Mouse (Mus musculus) liver, embryonic 13.5 days (tissue): ENCODE results near the gene Runx1. TPM values are rescaled to one million over a fixed set of nuclear protein-coding genes. Genes with fewer than 3 reads are reported as not detected.

Experiments used
- ATAC-seq: fragments of 200-750 bp; cut with Nextera tagmentation; 2 replicates; pipeline ENCODE4 v1.8.0; 2017; ENCODE audit warnings: low read depth, mild to moderate bottlenecking, moderate number of reproducible peaks, moderate library complexity
- DNase-seq: peaks from one replicate; pipeline ENCODE4 v3.0.0; 2022
- H3K27ac ChIP-seq: fragments of 300-500 bp; sonication (generic); 2 replicates; pipeline ENCODE4 v1.5.1; 2015; ENCODE audit warnings: moderate library complexity, mild to moderate bottlenecking, inconsistent platforms
- H3K27me3 ChIP-seq: fragments of 300-500 bp; sonication (generic); 2 replicates; pipeline ENCODE4 v1.6.1; 2015; ENCODE audit warnings: mild to moderate bottlenecking, inconsistent platforms
- H3K36me3 ChIP-seq: fragments of 300-500 bp; sonication (generic); 2 replicates; pipeline ENCODE4 v1.6.1; 2015; ENCODE audit warnings: mild to moderate bottlenecking, inconsistent platforms
- H3K4me1 ChIP-seq: fragments of 300-500 bp; sonication (generic); replicated peaks from 2 replicates; pipeline ENCODE4 v1.6.1; 2015; ENCODE audit warnings: inconsistent platforms
- H3K4me2 ChIP-seq: fragments of 300-500 bp; sonication (generic); 2 replicates; pipeline ENCODE4 v1.6.1; 2015; ENCODE audit warnings: inconsistent platforms, mild to moderate bottlenecking, moderate library complexity
- H3K4me3 ChIP-seq: fragments of 300-500 bp; sonication (generic); replicated peaks from 2 replicates; pipeline ENCODE4 v1.5.1; 2015; ENCODE audit warnings: mild to moderate bottlenecking, inconsistent platforms
- H3K9ac ChIP-seq: fragments of 300-500 bp; sonication (generic); 2 replicates; pipeline ENCODE4 v1.6.1; 2015; ENCODE audit warnings: mild to moderate bottlenecking, inconsistent platforms
- H3K9me3 ChIP-seq: fragments of 300-500 bp; sonication (generic); replicated peaks from 2 replicates; pipeline ENCODE4 v1.6.1; 2016; ENCODE audit warnings: inconsistent platforms
- WGBS: fragments of 180-500 bp; shearing (Covaris S2); methylation state at CpG from one replicate; pipeline ENCODE4 v1.1.7; 2015; ENCODE audit not compliant: insufficient replicate concordance; 5-methylcytosine and 5-hydroxymethylcytosine counted together
- polyA plus RNA-seq: library from polyadenylated mRNA; unstranded; fragments of >200 nt; fragmentation: Nextera tagmentation; extraction: Ambion mirVana; gene quantifications from 2 replicates; pipeline ENCODE4 v1.2.1, GENCODE M21; 2015

Gene Runx1
- polyA plus RNA-seq, 1 experiment from 2014 or later, result 5.9 TPM

GRCm38 (mm10) chr16:92815195-92815527 lies 10.8 kb downstream of the Runx1 start:
- WGBS, result 85% methylated on average over 2 of the region's 2 CpGs
- ATAC-seq (no peak), DNase-seq (no peak)
- peaks cover 95% of the 10 kb centered on the region for H3K4me1 ChIP-seq
- H3K27ac ChIP-seq, result no peak overlapping the region
- no peaks in the 10 kb centered on the region for H3K27me3 ChIP-seq
- H3K9ac ChIP-seq, result no peak overlapping the region
- H3K4me3 ChIP-seq, result no peak overlapping the region
- H3K9me3 ChIP-seq, result no peaks in the 10 kb centered on the region
- H3K36me3 ChIP-seq, result peaks cover 8% of the 10 kb centered on the region; the same call in 1 of the 2 replicates
- H3K4me2 ChIP-seq, result no peak overlapping the region

- Histone ChIP-seq H3K36me3 (peaks cover 8% of the 10 kb centered on the region; the same call in 1 of the 2 replicates), H3K27me3 (no peaks in the 10 kb centered on the region), H3K4me2 (no peak overlapping the region), H3K4me1 (peaks cover 95% of the 10 kb centered on the region), H3K9me3 (no peaks in the 10 kb centered on the region), H3K27ac (0 out of 2 replicates have a peak overlapping the region, but pooled peaks have one; percentile 3), H3K9ac (no peak overlapping the region), H3K4me3 (no peak overlapping the region)
- WGBS, result 42% methylated on average over 5 of the region's 5 CpGs
- ATAC-seq (no peak), DNase-seq (no peak)
Observed at GRCm38 (mm10) chr16:92814366-92815194, 11.4 kb downstream of the Runx1 start.

GRCm38 (mm10) chr16:92812405-92812804 lies 13.5 kb downstream of the Runx1 start:
- Histone ChIP-seq H3K4me1 (peaks cover 93% of the 10 kb centered on the region), H3K9ac (no peak overlapping the region), H3K27ac (peak overlapping the region; percentile 48), H3K27me3 (no peaks in the 10 kb centered on the region), H3K36me3 (peaks cover 8% of the 10 kb centered on the region; the same call in 1 of the 2 replicates), H3K4me3 (no peak overlapping the region), H3K9me3 (no peaks in the 10 kb centered on the region), H3K4me2 (no peak overlapping the region)
- 2% methylated on average over 3 of the region's 3 CpGs for whole genome bisulfite sequencing
- DNase-seq, result no peak
- ATAC-seq, result peak; percentile 74

- Histone ChIP-seq H3K4me3 (no peak overlapping the region), H3K36me3 (0 out of 2 replicates have a peak, but pooled peaks cover 8% of the 10 kb centered on the region), H3K27ac (no peak overlapping the region), H3K27me3 (no peaks in the 10 kb centered on the region), H3K9me3 (no peaks in the 10 kb centered on the region), H3K9ac (no peak overlapping the region), H3K4me1 (peaks cover 92% of the 10 kb centered on the region), H3K4me2 (no peak overlapping the region)
- DNase-seq, result no peak
- 62% methylated on average over 8 of the region's 8 CpGs for WGBS
- no peak for ATAC-seq
Observed at GRCm38 (mm10) chr16:92810568-92811240, 15.2 kb downstream of the Runx1 start.

GRCm38 (mm10) chr16:92807772-92808171 lies 18.2 kb downstream of the Runx1 start:
- Histone ChIP-seq H3K9me3 (no peaks in the 10 kb centered on the region), H3K4me1 (peaks cover 97% of the 10 kb centered on the region), H3K4me3 (no peak overlapping the region), H3K4me2 (no peak overlapping the region), H3K9ac (no peak overlapping the region), H3K27me3 (no peaks in the 10 kb centered on the region), H3K36me3 (peaks cover 15% of the 10 kb centered on the region), H3K27ac (0 out of 2 replicates have a peak overlapping the region, but pooled peaks have one; percentile 9)
- WGBS, result 62% methylated on average over 8 of the region's 8 CpGs
- no peak for ATAC-seq
- DNase-seq, result no peak

GRCm38 (mm10) chr16:92803076-92803580 lies 22.8 kb downstream of the Runx1 start:
- DNase-seq (no peak), ATAC-seq (no peak)
- H3K4me2 ChIP-seq, result no peak overlapping the region
- no peaks in the 10 kb centered on the region for H3K27me3 ChIP-seq
- peaks cover 98% of the 10 kb centered on the region for H3K4me1 ChIP-seq
- peaks cover 9% of the 10 kb centered on the region for H3K36me3 ChIP-seq
- no peak overlapping the region for H3K9ac ChIP-seq
- no peaks in the 10 kb centered on the region for H3K9me3 ChIP-seq
- 55% methylated on average over 7 of the region's 7 CpGs for WGBS
- H3K4me3 ChIP-seq, result no peak overlapping the region
- H3K27ac ChIP-seq, result peak overlapping the region; percentile 60

GRCm38 (mm10) chr16:92801567-92801966 lies 24.4 kb downstream of the Runx1 start:
- WGBS, result 15% methylated on average over 12 of the region's 12 CpGs
- H3K27me3 ChIP-seq, result no peaks in the 10 kb centered on the region
- H3K9ac ChIP-seq, result peak overlapping the region; percentile 55
- peaks cover 9% of the 10 kb centered on the region for H3K36me3 ChIP-seq
- H3K27ac ChIP-seq, result peak overlapping the region; percentile 91
- H3K4me3 ChIP-seq, result peak overlapping the region; percentile 33
- H3K9me3 ChIP-seq, result no peaks in the 10 kb centered on the region
- peak; percentile 95 for ATAC-seq
- peak overlapping the region; percentile 68 for H3K4me2 ChIP-seq
- peaks cover 95% of the 10 kb centered on the region for H3K4me1 ChIP-seq
- DNase-seq, result peak; percentile 84

GRCm38 (mm10) chr16:92800845-92801244 lies 25.1 kb downstream of the Runx1 start:
- peaks cover 9% of the 10 kb centered on the region for H3K36me3 ChIP-seq
- H3K27ac ChIP-seq, result peak overlapping the region; percentile 91
- 8% methylated on average over 5 of the region's 5 CpGs for WGBS
- H3K9me3 ChIP-seq, result no peaks in the 10 kb centered on the region
- ATAC-seq (no peak), DNase-seq (no peak)
- H3K27me3 ChIP-seq, result no peaks in the 10 kb centered on the region
- H3K4me2 ChIP-seq, result peak overlapping the region; percentile 68
- H3K9ac ChIP-seq, result peak overlapping the region; percentile 55
- H3K4me3 ChIP-seq, result peak overlapping the region; percentile 33; the same call in 1 of the 2 replicates
- peaks cover 95% of the 10 kb centered on the region for H3K4me1 ChIP-seq

- ATAC-seq (no peak), DNase-seq (no peak)
- no peak overlapping the region for H3K4me2 ChIP-seq
- 83% methylated on average over 7 of the region's 7 CpGs for WGBS
- peaks cover 9% of the 10 kb centered on the region for H3K36me3 ChIP-seq
- H3K4me1 ChIP-seq, result peaks cover 95% of the 10 kb centered on the region
- H3K9me3 ChIP-seq, result no peaks in the 10 kb centered on the region
- H3K4me3 ChIP-seq, result no peak overlapping the region
- H3K27me3 ChIP-seq, result no peaks in the 10 kb centered on the region
- no peak overlapping the region for H3K9ac ChIP-seq
- no peak overlapping the region; the same call in 1 of the 2 replicates for H3K27ac ChIP-seq
Observed at GRCm38 (mm10) chr16:92799940-92800339, 26.0 kb downstream of the Runx1 start.

GRCm38 (mm10) chr16:92794197-92794596 lies 31.8 kb downstream of the Runx1 start:
- no peak overlapping the region for H3K9ac ChIP-seq
- H3K4me2 ChIP-seq, result no peak overlapping the region
- WGBS, result 57% methylated on average over 6 of the region's 6 CpGs
- no peaks in the 10 kb centered on the region for H3K27me3 ChIP-seq
- H3K4me1 ChIP-seq, result peaks cover 80% of the 10 kb centered on the region
- peaks cover under 1% of the 10 kb centered on the region; the same call in 1 of the 2 replicates for H3K36me3 ChIP-seq
- DNase-seq, result no peak
- no peak for ATAC-seq
- peak overlapping the region; percentile 25; the same call in 1 of the 2 replicates for H3K27ac ChIP-seq
- no peaks in the 10 kb centered on the region for H3K9me3 ChIP-seq
- H3K4me3 ChIP-seq, result no peak overlapping the region

- Histone ChIP-seq H3K9ac (no peak overlapping the region), H3K4me3 (no peak overlapping the region), H3K27ac (peak overlapping the region; percentile 25), H3K9me3 (no peaks in the 10 kb centered on the region), H3K4me2 (no peak overlapping the region), H3K27me3 (no peaks in the 10 kb centered on the region), H3K36me3 (no peaks in the 10 kb centered on the region), H3K4me1 (peaks cover 79% of the 10 kb centered on the region)
- no peak for DNase-seq
- ATAC-seq, result peak; percentile 42
- 29% methylated on average over 8 of the region's 8 CpGs for WGBS
Observed at GRCm38 (mm10) chr16:92793741-92794140, 32.2 kb downstream of the Runx1 start.
